Mouse (Mus musculus): ENCODE results near the gene Rai2. TPM values are rescaled to one million over a fixed set of nuclear protein-coding genes. Genes with fewer than 3 reads are reported as not detected.

Rai2 gene
- polyA plus RNA-seq (2012; fragmentation: generic; extraction: Trizol): not detected

DNA sequence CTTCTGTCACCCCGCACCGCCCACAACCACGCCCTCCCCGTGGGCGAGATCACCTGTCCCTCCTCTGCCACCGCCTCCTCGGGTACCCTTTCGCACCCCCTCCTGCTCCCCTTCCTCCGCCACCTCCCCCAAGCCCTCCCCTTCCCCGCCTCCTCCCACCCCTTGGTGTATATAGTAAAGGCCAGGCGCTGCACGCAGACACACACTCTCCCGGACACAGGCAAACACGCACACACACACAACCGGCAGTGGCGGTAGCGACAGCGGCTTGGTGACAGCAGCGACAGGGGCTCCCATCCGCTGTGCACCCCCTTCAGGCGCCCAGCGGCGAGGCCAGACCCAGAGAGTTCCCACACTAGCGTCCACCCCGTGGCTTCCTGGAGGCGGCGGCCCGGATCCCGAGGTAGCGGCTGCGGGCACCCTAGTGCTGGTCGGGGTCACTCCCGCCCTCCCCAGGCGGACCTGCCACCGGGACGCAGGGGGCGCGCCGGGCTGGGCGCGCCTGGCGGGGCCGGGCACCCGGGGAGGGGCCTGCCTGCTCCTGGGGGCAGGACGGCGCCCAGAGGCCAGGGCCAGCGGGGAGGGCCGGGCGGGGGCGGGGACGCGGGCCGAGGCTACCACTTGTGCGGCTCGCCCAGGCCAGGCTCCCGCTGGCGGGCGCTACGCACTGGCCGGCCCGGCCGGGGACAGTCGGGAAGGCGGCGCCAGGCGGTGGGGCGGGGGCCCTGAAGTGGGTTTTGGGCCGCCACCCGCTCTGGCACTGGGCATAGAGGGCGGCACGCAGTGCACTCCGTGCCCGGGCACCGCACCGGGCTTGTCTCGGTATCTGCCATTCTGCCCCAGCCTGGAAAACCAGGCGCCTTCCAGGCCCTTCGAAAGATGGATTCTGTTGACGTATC lies at the start of gene Rai2:
Rai2 (plus strand) TSS at position 205 of the 899 bp plus-strand sequence.

